In genomic region chr10:4590956-4591355, GRCm38 (mm10) we compare ENCODE assay signal across 27 mouse cellular contexts. TPM values are rescaled to one million over a fixed set of nuclear protein-coding genes. Genes with fewer than 3 reads are reported as not detected.
"Had no signal": no experiment of that assay in that cellular context is flagged by ENCODE, and none has a peak within 500 bp of the region (broad histone marks: within the 10 kb centered on the region; RNA-seq: fewer than 3 reads in every experiment).

No protein-coding gene starts in this region.

- H3K27ac ChIP-seq: embryonic facial prominence, embryonic 10.5 days; embryonic facial prominence, embryonic 12.5 days; embryonic facial prominence, embryonic 13.5 days; embryonic facial prominence, embryonic 15.5 days; forebrain, embryonic 10.5 days; forebrain, embryonic 12.5 days; forebrain, embryonic 13.5 days; forebrain, embryonic 15.5 days; gastrocnemius, adult 2 months; heart, adult 2 months had no signal

- H3K4me3 ChIP-seq: embryonic facial prominence, embryonic 10.5 days; embryonic facial prominence, embryonic 12.5 days; embryonic facial prominence, embryonic 13.5 days; embryonic facial prominence, embryonic 15.5 days; erythroblast, embryonic 14.5 days; forebrain, embryonic 10.5 days; forebrain, embryonic 12.5 days; forebrain, embryonic 13.5 days; forebrain, embryonic 15.5 days; gastrocnemius, adult 2 months; heart, adult 2 months had no signal

- DNase-seq: cerebellum, adult 8-10 months; cerebellum, adult 9-10 months; cerebellum, adult 9-11 months; cerebellum, postnatal 10 days; cerebellum, postnatal 14 days; cerebellum, postnatal 25 days; cerebellum, postnatal 36 days; embryo, embryonic 11 days; forebrain, postnatal 0 days; gastrocnemius, adult 2 months; gastrocnemius, postnatal 10 days; gastrocnemius, postnatal 14 days; gastrocnemius, postnatal 25 days; gastrocnemius, postnatal 36 days; heart, adult 18-20 months; heart, adult 2 months had no signal

- H3K9ac ChIP-seq: embryonic facial prominence, embryonic 12.5 days; embryonic facial prominence, embryonic 13.5 days; embryonic facial prominence, embryonic 15.5 days; forebrain, embryonic 12.5 days; forebrain, embryonic 13.5 days; forebrain, embryonic 15.5 days; forebrain, postnatal 0 days had no signal

- ATAC-seq: forebrain, embryonic 13.5 days; forebrain, embryonic 14.5 days; forebrain, embryonic 15.5 days; forebrain, embryonic 16.5 days; forebrain, postnatal 0 days had no signal

- H3K9me3 ChIP-seq: embryonic facial prominence, embryonic 10.5 days; embryonic facial prominence, embryonic 12.5 days; embryonic facial prominence, embryonic 15.5 days; forebrain, embryonic 12.5 days; forebrain, embryonic 13.5 days; forebrain, embryonic 15.5 days had no signal

- H3K36me3 ChIP-seq: embryonic facial prominence, embryonic 10.5 days; embryonic facial prominence, embryonic 12.5 days; embryonic facial prominence, embryonic 13.5 days; embryonic facial prominence, embryonic 15.5 days; forebrain, embryonic 10.5 days; forebrain, embryonic 12.5 days; forebrain, embryonic 15.5 days had no signal

- H3K4me2 ChIP-seq: embryonic facial prominence, embryonic 12.5 days; embryonic facial prominence, embryonic 13.5 days; embryonic facial prominence, embryonic 15.5 days; forebrain, embryonic 12.5 days; forebrain, embryonic 13.5 days; forebrain, embryonic 15.5 days had no signal

- H3K27me3 ChIP-seq: embryonic facial prominence, embryonic 12.5 days; embryonic facial prominence, embryonic 15.5 days; forebrain, embryonic 12.5 days; forebrain, embryonic 13.5 days; forebrain, embryonic 15.5 days had no signal

- H3K4me1 ChIP-seq: embryonic facial prominence, embryonic 10.5 days; embryonic facial prominence, embryonic 12.5 days; embryonic facial prominence, embryonic 13.5 days; embryonic facial prominence, embryonic 15.5 days; forebrain, embryonic 10.5 days; forebrain, embryonic 12.5 days; forebrain, embryonic 13.5 days; forebrain, embryonic 15.5 days had no signal

RNA-seq across cellular contexts. Expression of gene Esr1, which starts 20.4 kb away (rescaled TPM):
- polyA plus RNA-seq: forebrain, embryonic 10.5 days; forebrain, embryonic 13.5 days had no signal
